Mouse (Mus musculus) CD4-positive, CD25-positive, alpha-beta regulatory T cell, adult 2 months (primary cell): ENCODE measurements around the gene Nrcam.

Source experiments
- DNase-seq: peaks from one replicate; pipeline ENCODE4 v3.0.0-alpha.2; 2012; ENCODE audit warnings: low read depth, low spot score

The Nrcam gene

DNA sequence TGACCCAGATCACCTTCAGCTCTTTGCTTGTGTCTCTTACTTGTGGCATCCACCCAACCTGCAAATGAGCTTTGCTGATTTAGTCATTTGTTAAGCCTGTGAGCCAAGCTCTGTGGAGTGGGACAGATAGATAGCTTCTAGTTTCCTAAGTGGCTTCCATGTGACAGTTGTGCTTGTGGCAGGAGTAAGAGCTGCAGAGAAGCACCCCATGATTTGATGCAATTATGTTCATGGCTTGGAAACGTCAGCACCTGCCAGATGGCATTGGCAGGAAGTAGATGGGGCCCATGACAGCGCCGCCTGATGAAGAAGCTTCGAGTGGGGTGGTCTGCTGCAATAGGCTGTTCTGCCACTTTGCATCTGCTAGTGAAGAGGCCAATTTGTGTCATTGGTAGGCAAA, 186.4 kb downstream of the Nrcam start:
- no peak for DNase-seq

DNA sequence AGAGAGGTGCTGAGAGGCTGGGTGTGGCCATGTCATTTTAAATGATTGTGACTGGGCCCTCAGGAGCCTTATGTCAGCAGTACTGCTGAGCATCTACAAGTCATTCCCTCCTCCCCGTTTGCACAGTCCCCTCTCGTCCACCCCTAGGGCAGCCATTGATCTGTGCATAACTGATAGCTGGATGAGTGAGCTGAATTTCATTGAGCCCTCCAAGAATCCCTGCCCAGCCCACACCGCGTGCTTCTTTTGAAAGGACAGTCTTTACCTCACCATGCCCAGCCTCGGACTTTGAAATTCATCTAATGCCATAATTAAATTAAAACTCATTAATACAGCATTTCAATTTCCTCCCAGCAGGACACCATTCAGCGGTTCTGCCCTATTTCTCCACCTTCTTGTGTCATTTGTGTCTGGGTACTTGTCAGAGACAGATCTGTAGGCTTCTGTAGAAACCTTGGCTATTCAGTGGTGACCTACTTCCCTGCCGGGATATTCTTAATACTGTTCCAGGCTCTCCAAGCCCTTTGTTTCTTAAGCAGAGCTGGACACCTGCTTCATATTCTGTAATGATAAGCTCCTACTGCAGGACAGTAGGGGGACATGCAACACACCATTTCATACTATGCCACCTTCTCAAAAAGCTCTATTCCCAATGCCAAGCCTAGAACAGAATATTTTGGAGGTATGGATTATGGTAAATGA, 190.9 kb downstream of the Nrcam start:
- DNase-seq: no peak

DNA sequence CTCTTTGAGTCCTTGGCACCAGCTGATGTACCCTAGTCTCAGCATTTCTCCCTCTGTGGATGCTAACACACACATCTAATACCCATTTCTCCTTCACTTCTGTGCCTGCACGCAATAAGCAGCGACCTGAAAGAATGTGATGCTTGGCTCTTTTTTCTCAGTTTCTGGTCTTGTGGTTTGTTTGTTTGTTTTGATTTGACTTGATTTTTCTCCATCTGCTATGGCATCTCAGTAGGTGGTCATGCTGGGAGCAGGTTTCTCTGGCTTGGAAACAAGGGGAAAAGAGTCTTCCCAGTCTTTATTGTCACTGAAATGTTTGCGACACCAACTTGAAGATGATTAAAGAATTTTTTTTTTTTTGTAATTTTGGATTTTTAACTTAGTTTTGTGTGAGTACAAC, 192.8 kb downstream of the Nrcam start:
- no peak for DNase-seq

- no peak for DNase-seq
Observed at GRCm38 (mm10) chr12:44524621-44525565, 196.2 kb downstream of the Nrcam start.

DNA sequence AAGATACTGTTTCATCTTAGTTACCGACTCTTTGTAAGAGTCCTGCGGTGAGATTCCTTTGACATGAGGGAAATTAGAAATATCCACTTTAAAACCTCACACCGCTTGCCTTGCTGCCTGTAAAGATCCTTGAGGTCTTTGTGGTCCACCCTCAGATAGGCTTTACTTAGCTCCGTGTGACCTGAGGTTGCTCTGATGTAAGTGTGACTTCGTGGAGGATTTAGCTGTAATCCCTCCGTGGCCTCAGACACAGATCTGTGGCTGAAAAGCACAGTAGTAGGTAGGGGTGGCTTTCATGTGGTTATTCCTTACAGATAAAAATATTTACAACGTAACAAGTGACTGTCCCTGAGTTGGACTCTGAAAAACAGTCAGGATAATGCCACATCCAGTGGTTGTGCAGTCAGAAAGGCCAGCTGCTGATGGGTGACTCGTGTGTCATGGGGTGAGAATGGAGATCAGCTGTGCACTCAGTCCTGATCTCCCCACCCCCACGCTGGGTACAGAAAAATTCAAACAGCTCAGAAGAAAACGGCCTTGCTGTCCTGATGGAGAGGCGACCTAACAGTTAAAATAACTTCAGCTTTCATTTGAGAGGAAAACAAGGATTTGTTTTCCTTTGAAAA, 199.8 kb downstream of the Nrcam start:
- no peak for DNase-seq

GRCm38 (mm10) chr12:44532337-44533113, 203.8 kb downstream of the Nrcam start:
- no peak for DNase-seq

DNA sequence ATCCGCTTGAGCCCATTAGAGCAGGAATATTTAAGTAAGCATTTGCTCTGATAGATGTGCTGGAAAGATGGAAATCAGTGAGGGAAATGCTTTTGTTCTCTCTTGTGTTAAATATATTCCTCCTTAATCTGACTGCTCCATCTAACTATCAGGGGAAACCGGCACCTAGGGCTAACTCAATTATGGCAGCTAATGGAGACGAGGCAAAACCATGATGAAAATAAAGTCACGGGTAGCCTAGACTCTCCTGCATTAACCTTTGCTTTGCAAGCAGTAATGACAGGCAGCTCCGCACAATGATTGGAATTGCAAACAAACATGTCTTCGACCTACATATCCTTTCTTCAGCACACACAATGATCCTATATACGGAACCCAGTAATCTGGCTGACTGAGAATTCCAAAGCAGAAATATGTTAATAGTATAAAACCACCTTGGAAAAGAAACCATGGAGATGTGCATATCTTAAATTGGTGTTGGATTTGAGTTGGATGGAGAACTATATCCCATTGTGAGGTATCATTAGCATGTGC, 205.5 kb downstream of the Nrcam start:
- no peak for DNase-seq

DNA sequence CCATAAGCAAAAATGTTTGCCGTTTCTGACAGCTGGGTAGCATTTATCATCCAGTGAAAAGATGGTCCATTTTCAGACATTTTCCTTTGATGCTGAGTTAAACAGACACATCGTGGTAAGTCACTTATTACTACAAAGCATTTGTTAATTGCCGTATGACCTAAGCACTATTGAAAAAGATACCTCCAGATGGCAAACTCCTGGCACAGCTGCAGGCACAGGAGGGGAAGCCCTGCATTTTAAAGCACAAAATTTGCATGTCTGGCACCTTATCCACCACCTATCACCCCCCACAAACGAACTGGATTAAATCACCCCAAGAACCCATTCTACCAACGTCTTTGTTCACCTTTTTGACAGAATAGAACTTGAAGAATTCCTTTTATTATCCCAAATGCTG, 206.9 kb downstream of the Nrcam start:
- DNase-seq: no peak

DNA sequence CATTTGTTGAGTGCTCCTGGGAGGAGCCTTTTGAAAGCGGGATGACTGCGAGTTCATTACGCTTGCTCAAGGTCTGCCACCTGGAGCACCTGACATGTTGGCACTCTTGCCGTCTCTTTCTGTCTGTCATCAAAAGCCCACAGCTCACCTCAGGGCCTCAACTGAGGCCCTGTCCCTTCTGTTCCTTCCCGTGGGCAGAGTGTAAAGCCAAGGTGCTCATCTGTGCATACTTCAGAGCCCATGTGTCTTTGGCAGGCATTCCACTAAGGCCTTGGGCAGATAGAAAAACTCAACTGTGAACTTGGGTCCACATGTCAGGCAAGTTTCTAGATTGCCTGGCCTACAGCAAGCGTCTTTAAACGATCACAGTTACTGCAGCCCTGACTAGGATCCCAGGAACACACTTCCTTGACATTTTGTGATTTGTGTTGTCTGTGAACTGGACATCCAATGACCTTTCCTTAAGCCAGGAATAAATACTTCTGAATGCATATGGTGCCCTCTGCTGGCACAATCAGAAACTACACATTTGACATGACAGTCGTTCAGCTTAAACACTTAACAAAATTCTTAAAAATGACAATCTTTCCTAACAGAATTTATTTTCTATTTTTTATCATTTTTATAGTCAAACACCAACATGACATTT, 219.2 kb downstream of the Nrcam start:
- peak; percentile 54 for DNase-seq

- DNase-seq: no peak
Observed at GRCm38 (mm10) chr12:44548465-44548864, 219.8 kb downstream of the Nrcam start.

GRCm38 (mm10) chr12:44551614-44552013, 222.9 kb downstream of the Nrcam start:
- DNase-seq: no peak

- DNase-seq: no peak
Observed at GRCm38 (mm10) chr12:44554051-44554450, 225.4 kb downstream of the Nrcam start.

DNA sequence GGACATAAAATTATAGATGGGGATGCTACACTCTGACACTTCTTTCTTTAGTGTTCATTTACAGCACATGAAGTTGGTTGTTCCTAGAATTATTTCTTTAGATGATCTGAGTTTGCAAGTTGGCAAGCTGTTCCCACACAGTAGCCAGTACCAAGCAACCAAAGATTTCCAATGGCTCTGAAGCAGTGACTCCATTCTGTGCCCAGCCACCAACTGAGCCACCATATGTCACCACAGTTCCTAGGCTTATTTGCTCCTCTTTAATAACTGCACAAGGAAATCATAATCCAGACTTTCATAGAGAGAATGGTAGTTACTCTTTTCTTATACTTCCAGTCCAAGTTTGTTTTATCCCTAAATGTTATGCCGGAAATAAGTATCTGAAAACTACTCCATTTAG, 226.1 kb downstream of the Nrcam start:
- no peak for DNase-seq

DNA sequence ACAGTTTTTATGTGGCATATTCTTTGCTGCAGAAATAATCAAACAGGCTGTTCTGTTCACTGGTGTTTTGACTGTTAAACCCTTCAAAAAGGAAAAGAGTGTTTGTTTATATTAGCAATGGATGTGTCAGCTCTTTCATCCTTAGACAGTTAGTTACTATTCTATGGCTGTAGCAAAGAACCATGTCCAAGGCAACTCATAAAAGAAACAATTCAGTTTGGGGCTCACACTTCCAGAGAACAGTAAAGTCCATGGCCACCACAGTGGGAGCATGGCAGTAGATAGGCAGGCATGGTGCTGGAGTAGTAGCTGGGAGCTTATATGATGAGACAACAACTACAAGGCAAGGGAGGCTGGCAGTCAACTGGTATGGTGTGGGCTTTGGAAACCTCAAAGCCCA, 231.3 kb downstream of the Nrcam start:
- no peak for DNase-seq

DNA sequence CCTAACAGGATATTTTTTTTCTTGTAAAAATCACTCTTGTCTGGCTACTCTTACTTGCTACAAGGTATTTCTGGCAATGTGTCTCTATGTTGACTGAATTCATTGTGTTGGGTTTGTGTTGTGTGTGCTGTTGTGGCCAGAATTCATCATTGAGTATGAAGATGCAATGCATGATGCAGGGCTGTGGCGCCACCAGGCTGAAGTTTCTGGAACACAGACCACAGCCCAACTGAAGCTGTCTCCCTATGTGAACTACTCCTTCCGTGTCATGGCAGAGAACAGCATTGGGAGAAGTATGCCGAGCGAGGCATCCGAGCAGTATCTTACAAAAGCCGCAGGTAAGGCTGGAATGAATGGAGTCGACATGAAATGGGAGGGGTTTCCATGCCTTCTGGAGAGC, 241.4 kb downstream of the Nrcam start:
- DNase-seq: no peak

DNA sequence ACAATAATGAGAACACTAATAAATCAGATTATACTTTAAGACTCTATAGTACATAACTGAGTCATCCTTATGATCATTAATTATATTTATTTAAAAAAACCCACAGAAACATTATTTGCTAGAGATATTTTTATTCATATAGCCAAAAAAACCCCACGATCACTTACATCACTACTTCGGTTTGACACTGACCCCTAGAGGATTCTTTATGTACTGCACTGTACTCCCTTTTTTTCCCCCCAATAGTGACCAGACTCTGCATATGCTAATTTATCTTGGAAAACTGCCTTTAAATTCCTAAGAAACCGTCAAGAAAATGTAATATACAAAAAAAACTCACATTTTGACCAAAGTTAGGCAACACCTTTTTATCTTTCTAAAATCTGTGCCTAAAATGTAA, 244.0 kb downstream of the Nrcam start:
- peak; percentile 23 for DNase-seq

GRCm38 (mm10) chr12:44574167-44574566, 245.5 kb downstream of the Nrcam start:
- DNase-seq: no peak

- peak; percentile 29 for DNase-seq
Observed at GRCm38 (mm10) chr12:44601410-44602149, 272.9 kb downstream of the Nrcam start.

DNA sequence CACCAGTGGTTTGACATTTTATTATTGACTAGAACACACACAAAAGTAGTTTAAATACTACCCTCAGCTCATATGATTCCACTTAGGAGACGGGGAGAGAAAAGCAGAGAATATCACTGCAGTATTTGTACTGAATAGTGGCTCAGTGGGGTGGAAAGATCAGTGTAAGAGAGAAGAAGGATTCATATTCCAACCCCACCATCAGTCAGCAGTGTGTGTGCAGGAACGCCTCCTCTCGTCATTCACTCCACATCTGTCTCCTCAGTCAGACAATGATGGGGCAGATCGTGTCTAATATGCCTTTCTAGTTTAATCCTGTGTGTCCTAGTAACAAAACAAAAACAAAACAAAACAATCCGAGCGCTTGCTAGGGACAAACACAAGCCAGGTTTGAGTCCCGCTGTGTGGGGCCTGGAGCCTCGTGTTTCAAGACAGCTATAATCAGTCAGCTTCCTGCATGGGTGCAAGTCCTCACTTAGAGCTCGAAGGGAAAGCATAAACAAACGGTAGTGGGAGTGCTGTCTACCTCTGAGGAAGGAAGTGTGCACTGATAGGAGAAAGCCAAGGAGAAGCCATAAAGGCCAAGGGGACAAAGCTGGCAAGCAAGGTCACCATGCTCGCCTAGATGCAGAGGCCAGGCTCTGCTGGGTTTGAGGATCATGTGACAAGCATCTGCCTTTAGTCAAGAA, 273.7 kb downstream of the Nrcam start:
- no peak for DNase-seq

DNA sequence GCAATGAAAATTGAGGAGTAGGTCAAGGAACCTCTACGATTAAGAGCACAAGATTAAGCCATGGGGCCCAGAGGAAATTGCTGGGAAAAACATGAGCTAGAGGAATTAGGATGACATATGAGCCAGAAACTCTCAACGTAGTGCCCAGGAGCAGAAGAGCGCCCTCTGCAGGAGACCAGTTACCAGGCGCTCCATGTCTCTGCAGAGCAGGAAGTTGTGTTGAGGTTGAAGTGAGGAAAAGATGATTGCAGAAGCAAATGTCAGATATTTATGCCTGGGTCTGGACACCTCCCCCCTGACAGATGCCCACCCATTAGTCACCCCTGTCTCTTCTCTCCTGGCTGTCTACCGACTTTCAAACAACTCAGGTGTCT, 274.3 kb downstream of the Nrcam start:
- DNase-seq: no peak
